Mouse (Mus musculus) limb, embryonic 13.5 days (tissue): ENCODE measurements at regions not wholly inside any gene's neighbourhood (a gene's known extent, or its start where the extent isn't known, plus 50 kb on each side); places are given as distances from the start of the nearest gene placed in this dataset.
A peak's percentile ranks its signal among the peaks of the same experiment; 100 is the strongest.
"Not testable (repeated sequence)": the region's sequence is repeated elsewhere in the genome, so short reads cannot be mapped to it uniquely, and the experiment has no call there.

Experiments used
- ATAC-seq: fragments of 200-750 bp; cut with Nextera tagmentation; 2 replicates; pipeline ENCODE4 v1.8.0; 2017; ENCODE audit warnings: low read depth, moderate number of reproducible peaks, moderate TSS enrichment; ENCODE audit not compliant: low FRiP score
- H3K27ac ChIP-seq: fragments of 300-500 bp; sonication (generic); 2 replicates; pipeline ENCODE4 v1.5.1; 2015; ENCODE audit warnings: inconsistent platforms, mild to moderate bottlenecking, moderate library complexity
- H3K27me3 ChIP-seq: fragments of 300-500 bp; sonication (generic); 2 replicates; pipeline ENCODE4 v1.6.1; 2015; ENCODE audit warnings: mild to moderate bottlenecking, inconsistent platforms
- H3K36me3 ChIP-seq: fragments of 300-500 bp; sonication (generic); 2 replicates; pipeline ENCODE4 v1.6.1; 2015; ENCODE audit warnings: inconsistent platforms, mild to moderate bottlenecking, moderate library complexity
- H3K4me1 ChIP-seq: fragments of 300-500 bp; sonication (generic); 2 replicates; pipeline ENCODE4 v1.6.1; 2015; ENCODE audit warnings: inconsistent platforms
- H3K4me2 ChIP-seq: fragments of 300-500 bp; sonication (generic); replicated peaks from 2 replicates; pipeline ENCODE4 v1.6.1; 2015; ENCODE audit warnings: inconsistent platforms, mild to moderate bottlenecking, moderate library complexity
- H3K4me3 ChIP-seq: fragments of 300-500 bp; sonication (generic); 2 replicates; pipeline ENCODE4 v1.5.1; 2015; ENCODE audit warnings: moderate library complexity, mild to moderate bottlenecking, inconsistent platforms
- H3K9ac ChIP-seq: fragments of 300-500 bp; sonication (generic); 2 replicates; pipeline ENCODE4 v1.6.1; 2015; ENCODE audit warnings: mild to moderate bottlenecking, inconsistent platforms
- H3K9me3 ChIP-seq: fragments of 300-500 bp; sonication (generic); 2 replicates; pipeline ENCODE4 v1.6.1; 2016; ENCODE audit warnings: inconsistent platforms
- WGBS: fragments of 180-500 bp; shearing (Covaris S2); methylation state at CpG from one replicate; pipeline ENCODE4 v1.1.7; 2015; 5-methylcytosine and 5-hydroxymethylcytosine counted together

- 94% methylated on average over 3 of the region's 3 CpGs for WGBS
These were observed 498.6 kb upstream of the Acvr2a start for GRCm38 (mm10) chr2:48315306-48315705.

GRCm38 (mm10) chr2:48316180-48316889, 497.6 kb upstream of the Acvr2a start:
- H3K9me3 ChIP-seq, result no peaks in the 10 kb centered on the region
- H3K27me3 ChIP-seq, result no peaks in the 10 kb centered on the region
- H3K9ac ChIP-seq, result no peak overlapping the region
- no peak for ATAC-seq
- H3K4me2 ChIP-seq, result no peak overlapping the region
- H3K27ac ChIP-seq, result no peak overlapping the region
- H3K36me3 ChIP-seq, result no peaks in the 10 kb centered on the region
- 72% methylated on average over 8 of the region's 8 CpGs for WGBS
- H3K4me3 ChIP-seq, result no peak overlapping the region
- H3K4me1 ChIP-seq, result peaks cover 21% of the 10 kb centered on the region

More at GRCm38 (mm10) chr2:48315306-48315705, 498.6 kb upstream of the Acvr2a start:
- Histone ChIP-seq H3K4me2 (no peak overlapping the region), H3K9me3 (no peaks in the 10 kb centered on the region), H3K9ac (no peak overlapping the region), H3K36me3 (no peaks in the 10 kb centered on the region), H3K27ac (no peak overlapping the region), H3K4me1 (peaks cover 21% of the 10 kb centered on the region), H3K27me3 (no peaks in the 10 kb centered on the region), H3K4me3 (no peak overlapping the region)
- no peak for ATAC-seq

- 43% methylated on average over 7 of the region's 7 CpGs for WGBS
- H3K27ac ChIP-seq, result peak overlapping the region; percentile 53; the same call in 1 of the 2 replicates
- H3K4me3 ChIP-seq, result no peak overlapping the region
- H3K4me2 ChIP-seq, result peak overlapping the region; percentile 21
- no peaks in the 10 kb centered on the region for H3K36me3 ChIP-seq
- peaks cover 21% of the 10 kb centered on the region for H3K4me1 ChIP-seq
- no peak overlapping the region for H3K9ac ChIP-seq
- H3K27me3 ChIP-seq, result no peaks in the 10 kb centered on the region
- no peaks in the 10 kb centered on the region for H3K9me3 ChIP-seq
- ATAC-seq, result no peak
These were observed 496.1 kb upstream of the Acvr2a start for GRCm38 (mm10) chr2:48317821-48318220.

GRCm38 (mm10) chr2:48318384-48319030, 495.4 kb upstream of the Acvr2a start:
- ATAC-seq, result peak; percentile 82
- Histone ChIP-seq H3K27ac (no peak overlapping the region; the same call in 1 of the 2 replicates), H3K9ac (no peak overlapping the region), H3K27me3 (no peaks in the 10 kb centered on the region), H3K4me2 (no peak overlapping the region), H3K4me1 (peaks cover 21% of the 10 kb centered on the region), H3K36me3 (no peaks in the 10 kb centered on the region), H3K9me3 (no peaks in the 10 kb centered on the region), H3K4me3 (no peak overlapping the region)
- WGBS, result 14% methylated on average over 8 of the region's 8 CpGs

- Histone ChIP-seq H3K4me2 (no peak overlapping the region), H3K4me3 (no peak overlapping the region), H3K27ac (no peak overlapping the region), H3K36me3 (no peaks in the 10 kb centered on the region), H3K9me3 (no peaks in the 10 kb centered on the region), H3K4me1 (peaks cover 18% of the 10 kb centered on the region), H3K27me3 (no peaks in the 10 kb centered on the region), H3K9ac (no peak overlapping the region)
- no peak for ATAC-seq
- 78% methylated on average over 4 of the region's 4 CpGs for WGBS
These were observed 492.4 kb upstream of the Acvr2a start for GRCm38 (mm10) chr2:48321471-48321870.

- Histone ChIP-seq H3K4me3 (no peak overlapping the region), H3K27me3 (no peaks in the 10 kb centered on the region), H3K9me3 (no peaks in the 10 kb centered on the region), H3K36me3 (no peaks in the 10 kb centered on the region), H3K4me2 (no peak overlapping the region), H3K27ac (no peak overlapping the region), H3K9ac (no peak overlapping the region), H3K4me1 (peaks cover 17% of the 10 kb centered on the region)
- 81% methylated on average over 5 of the region's 5 CpGs for WGBS
- no peak for ATAC-seq
These were observed 491.6 kb upstream of the Acvr2a start for GRCm38 (mm10) chr2:48322278-48322677.

- ATAC-seq, result no peak
- no peaks in the 10 kb centered on the region for H3K9me3 ChIP-seq
- H3K4me2 ChIP-seq, result no peak overlapping the region
- no peaks in the 10 kb centered on the region for H3K4me1 ChIP-seq
- H3K36me3 ChIP-seq, result no peaks in the 10 kb centered on the region
- no peak overlapping the region for H3K9ac ChIP-seq
- H3K4me3 ChIP-seq, result no peak overlapping the region
- H3K27me3 ChIP-seq, result no peaks in the 10 kb centered on the region
- H3K27ac ChIP-seq, result no peak overlapping the region
These were observed 485.7 kb upstream of the Acvr2a start for GRCm38 (mm10) chr2:48328204-48328603.

- H3K4me3 ChIP-seq, result no peak overlapping the region
- no peaks in the 10 kb centered on the region for H3K27me3 ChIP-seq
- peaks cover 13% of the 10 kb centered on the region; the same call in 1 of the 2 replicates for H3K4me1 ChIP-seq
- H3K27ac ChIP-seq, result no peak overlapping the region
- WGBS, result 55% methylated on average over 10 of the region's 10 CpGs
- no peaks in the 10 kb centered on the region for H3K9me3 ChIP-seq
- H3K36me3 ChIP-seq, result no peaks in the 10 kb centered on the region
- no peak overlapping the region for H3K9ac ChIP-seq
- H3K4me2 ChIP-seq, result peak overlapping the region; percentile 36
- ATAC-seq, result no peak
These were observed 481.1 kb upstream of the Acvr2a start for GRCm38 (mm10) chr2:48332783-48333182.

- Histone ChIP-seq H3K27ac (no peak overlapping the region), H3K36me3 (no peaks in the 10 kb centered on the region), H3K9me3 (no peaks in the 10 kb centered on the region), H3K4me2 (no peak overlapping the region), H3K4me3 (no peak overlapping the region), H3K4me1 (no peaks in the 10 kb centered on the region), H3K9ac (no peak overlapping the region), H3K27me3 (no peaks in the 10 kb centered on the region)
- ATAC-seq, result no peak
- WGBS, result 87% methylated on average over 4 of the region's 4 CpGs
These were observed 465.9 kb upstream of the Acvr2a start for GRCm38 (mm10) chr2:48348021-48348420.

GRCm38 (mm10) chr2:48349794-48350193, 464.1 kb upstream of the Acvr2a start:
- H3K9ac ChIP-seq, result no peak overlapping the region
- H3K4me3 ChIP-seq, result no peak overlapping the region
- no peaks in the 10 kb centered on the region for H3K36me3 ChIP-seq
- no peak for ATAC-seq
- H3K4me1 ChIP-seq, result no peaks in the 10 kb centered on the region
- 73% methylated on average over 3 of the region's 3 CpGs for WGBS
- no peaks in the 10 kb centered on the region for H3K9me3 ChIP-seq
- H3K27me3 ChIP-seq, result no peaks in the 10 kb centered on the region
- no peak overlapping the region for H3K4me2 ChIP-seq
- no peak overlapping the region for H3K27ac ChIP-seq

GRCm38 (mm10) chr2:48350206-48350605, 463.7 kb upstream of the Acvr2a start:
- no peak overlapping the region for H3K27ac ChIP-seq
- H3K9ac ChIP-seq, result no peak overlapping the region
- no peak overlapping the region for H3K4me2 ChIP-seq
- no peak overlapping the region for H3K4me3 ChIP-seq
- no peaks in the 10 kb centered on the region for H3K36me3 ChIP-seq
- no peaks in the 10 kb centered on the region for H3K4me1 ChIP-seq
- H3K9me3 ChIP-seq, result no peaks in the 10 kb centered on the region
- ATAC-seq, result no peak
- H3K27me3 ChIP-seq, result no peaks in the 10 kb centered on the region
- 71% methylated on average over 1 of the region's 1 CpGs for WGBS

- 78% methylated on average over 4 of the region's 4 CpGs for WGBS
- H3K4me1 ChIP-seq, H3K27ac ChIP-seq, H3K9me3 ChIP-seq, H3K27me3 ChIP-seq, H3K36me3 ChIP-seq, H3K9ac ChIP-seq, H3K4me3 ChIP-seq, H3K4me2 ChIP-seq, ATAC-seq: not testable (repeated sequence)
These were observed 442.3 kb upstream of the Acvr2a start for GRCm38 (mm10) chr2:48371572-48371971.

- Histone ChIP-seq H3K4me1 (no peaks in the 10 kb centered on the region), H3K27ac (no peak overlapping the region), H3K36me3 (no peaks in the 10 kb centered on the region), H3K27me3 (no peaks in the 10 kb centered on the region), H3K9ac (no peak overlapping the region), H3K4me3 (no peak overlapping the region), H3K9me3 (no peaks in the 10 kb centered on the region), H3K4me2 (no peak overlapping the region)
- no peak for ATAC-seq
These were observed 440.8 kb upstream of the Acvr2a start for GRCm38 (mm10) chr2:48373086-48373485.
